Mouse (Mus musculus) hindbrain, embryonic 11.5 days (tissue): ENCODE measurements around the gene Arel1. TPM values are rescaled to one million over a fixed set of nuclear protein-coding genes. Genes with fewer than 3 reads are reported as not detected.

Source experiments
- ATAC-seq: fragments of 200-750 bp; cut with Nextera tagmentation; 2 replicates; pipeline ENCODE4 v1.8.0; 2017; ENCODE audit warnings: mild to moderate bottlenecking, moderate TSS enrichment, moderate library complexity; ENCODE audit not compliant: low FRiP score
- DNase-seq: peaks from one replicate; pipeline ENCODE4 v3.0.0-alpha.2; 2015; ENCODE audit warnings: low spot score
- H3K27ac ChIP-seq: fragments of 300-500 bp; sonication (generic); 2 replicates; pipeline ENCODE4 v1.5.1; 2014; ENCODE audit warnings: mild to moderate bottlenecking, low read depth, low read length
- H3K27me3 ChIP-seq: fragments of 300-500 bp; sonication (generic); 2 replicates; pipeline ENCODE4 v1.6.1; 2014; ENCODE audit warnings: mild to moderate bottlenecking, low read length, moderate library complexity, mixed read lengths; ENCODE audit not compliant: control insufficient read depth, insufficient read depth
- H3K36me3 ChIP-seq: fragments of 300-500 bp; sonication (generic); 2 replicates; pipeline ENCODE4 v1.6.1; 2014; ENCODE audit warnings: mild to moderate bottlenecking, low read length, moderate library complexity, mixed read lengths; ENCODE audit not compliant: control insufficient read depth, insufficient read depth
- H3K4me1 ChIP-seq: fragments of 300-500 bp; sonication (generic); replicated peaks from 2 replicates; pipeline ENCODE4 v1.6.1; 2014; ENCODE audit warnings: low read length, mixed read lengths; ENCODE audit not compliant: control insufficient read depth, insufficient read depth
- H3K4me2 ChIP-seq: fragments of 300-500 bp; sonication (generic); replicated peaks from 2 replicates; pipeline ENCODE4 v1.6.1; 2014; ENCODE audit warnings: mild to moderate bottlenecking, low read depth, low read length
- H3K4me3 ChIP-seq: fragments of 300-500 bp; sonication (generic); 2 replicates; pipeline ENCODE4 v1.5.1; 2014; ENCODE audit warnings: low read depth, low read length
- H3K9ac ChIP-seq: fragments of 300-500 bp; sonication (generic); 2 replicates; pipeline ENCODE4 v1.6.1; 2014; ENCODE audit warnings: low read depth, low read length
- H3K9me3 ChIP-seq: fragments of 300-500 bp; sonication (generic); 2 replicates; pipeline ENCODE4 v1.6.1; 2016; ENCODE audit warnings: low read length; ENCODE audit not compliant: control insufficient read depth
- WGBS: fragments of 180-500 bp; shearing (Covaris S2); extraction: QIAGEN DNeasy Blood & Tissue Kit; methylation state at CpG from one replicate; pipeline ENCODE4 v1.1.7; 2014; 5-methylcytosine and 5-hydroxymethylcytosine counted together
- polyA plus RNA-seq: library from polyadenylated mRNA; unstranded; fragments of >200 nt; fragmentation: Nextera tagmentation; extraction: Ambion mirVana; gene quantifications from 2 replicates; pipeline ENCODE4 v1.2.1, GENCODE M21; 2014

The Arel1 gene
- polyA plus RNA-seq, 1 experiment from 2014 or later: 21.8 TPM

DNA sequence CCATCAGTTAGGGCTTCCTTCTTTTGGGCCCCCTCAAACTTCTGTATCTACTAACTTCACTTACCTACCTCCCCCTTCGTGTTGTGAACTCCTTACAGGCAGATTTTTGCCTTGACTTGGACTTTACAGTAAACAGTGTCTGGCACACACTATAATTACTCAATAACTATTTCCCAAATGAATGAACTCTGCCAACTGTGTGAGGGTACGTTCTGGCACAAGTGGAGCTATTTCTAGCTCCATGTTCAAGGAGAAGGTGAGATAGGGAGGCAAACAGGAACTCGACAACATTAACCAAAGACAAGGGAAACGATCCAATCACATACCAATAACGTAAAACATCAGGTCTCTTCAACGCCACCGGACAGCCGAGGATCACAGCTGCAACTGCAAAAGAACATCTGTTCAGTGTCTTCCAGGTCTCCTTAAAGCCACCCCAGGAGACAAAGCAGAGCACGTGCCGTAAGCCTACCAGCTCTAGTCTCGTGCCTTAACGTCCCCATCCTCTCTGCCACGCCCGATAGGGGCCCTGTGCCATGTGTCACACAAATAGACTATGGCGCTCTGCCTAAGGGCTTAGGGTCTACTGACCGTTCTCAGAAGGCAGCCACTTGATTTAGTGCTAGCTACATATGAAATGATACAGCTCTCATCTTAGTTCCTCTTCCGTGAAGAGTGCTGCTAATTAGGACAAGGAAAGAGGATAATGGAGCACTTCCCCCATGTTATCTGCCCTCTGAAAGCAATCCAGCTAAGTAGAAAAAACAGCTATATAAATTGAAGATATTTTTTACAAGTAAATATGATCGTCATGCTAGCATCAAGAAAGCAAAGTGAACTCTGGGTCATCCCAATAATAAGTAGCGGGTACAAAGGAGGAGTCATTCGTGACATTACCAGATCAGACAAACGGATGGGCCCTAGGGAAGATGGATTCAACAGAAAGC is 27.4 kb downstream of the Arel1 start:
- ATAC-seq (no peak), DNase-seq (no peak)
- Histone ChIP-seq H3K4me2 (no peak overlapping the region), H3K4me1 (no peaks in the 10 kb centered on the region), H3K27me3 (no peaks in the 10 kb centered on the region), H3K36me3 (peaks cover 5% of the 10 kb centered on the region; the same call in 1 of the 2 replicates), H3K27ac (no peak overlapping the region), H3K4me3 (no peak overlapping the region), H3K9ac (no peak overlapping the region), H3K9me3 (no peaks in the 10 kb centered on the region)
- 95% methylated on average over 21 of the region's 21 CpGs for WGBS

DNA sequence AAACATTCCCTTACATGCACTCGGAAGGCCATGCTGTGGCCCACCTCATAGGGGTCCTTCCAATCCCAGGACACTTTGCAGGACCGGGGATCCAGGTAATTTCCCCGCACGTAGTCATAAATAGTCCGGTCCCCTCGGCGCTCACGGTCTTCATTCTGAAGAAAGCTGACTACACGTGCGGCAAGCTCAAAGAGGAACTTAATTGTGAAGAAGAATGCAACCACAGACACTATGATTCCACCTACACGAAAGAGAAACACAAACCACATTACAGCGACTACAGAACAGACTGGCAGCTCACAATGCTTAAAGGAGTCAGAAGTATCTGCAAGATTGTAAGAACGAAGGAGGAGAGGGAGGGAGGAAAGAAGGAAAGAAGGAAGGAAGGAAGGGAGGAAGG is 29.0 kb downstream of the Arel1 start:
- ATAC-seq: no peak
- H3K9ac ChIP-seq: no peak overlapping the region
- no peak overlapping the region for H3K4me3 ChIP-seq
- no peaks in the 10 kb centered on the region for H3K27me3 ChIP-seq
- no peak overlapping the region for H3K27ac ChIP-seq
- 95% methylated on average over 13 of the region's 13 CpGs for WGBS
- H3K4me1 ChIP-seq: no peaks in the 10 kb centered on the region
- DNase-seq: no peak
- H3K36me3 ChIP-seq: peaks cover 5% of the 10 kb centered on the region; the same call in 1 of the 2 replicates
- no peaks in the 10 kb centered on the region for H3K9me3 ChIP-seq
- no peak overlapping the region for H3K4me2 ChIP-seq

DNA sequence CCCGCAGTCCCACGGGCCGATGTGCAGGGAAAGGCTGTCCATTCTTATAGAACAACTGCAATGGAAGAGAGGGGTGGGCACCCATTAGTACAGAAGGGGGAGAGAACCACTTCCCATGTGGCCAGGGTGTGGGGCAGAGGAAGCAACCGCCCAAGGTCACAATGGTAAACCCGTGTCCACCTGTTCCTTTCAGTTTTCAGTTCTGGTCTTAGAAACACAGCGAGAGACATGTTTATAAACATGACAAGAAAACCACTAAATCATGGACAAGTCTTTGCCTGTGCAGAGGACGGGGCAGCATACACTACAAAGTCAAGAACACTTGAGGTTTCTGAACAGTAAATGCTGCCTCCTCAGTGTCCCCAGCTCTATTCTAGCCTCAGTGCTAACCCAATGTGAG is 30.4 kb downstream of the Arel1 start:
- DNase-seq (no peak), ATAC-seq (no peak)
- Histone ChIP-seq H3K9me3 (no peaks in the 10 kb centered on the region), H3K9ac (no peak overlapping the region), H3K36me3 (peaks cover 5% of the 10 kb centered on the region; the same call in 1 of the 2 replicates), H3K4me3 (no peak overlapping the region), H3K4me1 (no peaks in the 10 kb centered on the region), H3K4me2 (no peak overlapping the region), H3K27me3 (no peaks in the 10 kb centered on the region), H3K27ac (no peak overlapping the region)
- 92% methylated on average over 7 of the region's 7 CpGs for WGBS

DNA sequence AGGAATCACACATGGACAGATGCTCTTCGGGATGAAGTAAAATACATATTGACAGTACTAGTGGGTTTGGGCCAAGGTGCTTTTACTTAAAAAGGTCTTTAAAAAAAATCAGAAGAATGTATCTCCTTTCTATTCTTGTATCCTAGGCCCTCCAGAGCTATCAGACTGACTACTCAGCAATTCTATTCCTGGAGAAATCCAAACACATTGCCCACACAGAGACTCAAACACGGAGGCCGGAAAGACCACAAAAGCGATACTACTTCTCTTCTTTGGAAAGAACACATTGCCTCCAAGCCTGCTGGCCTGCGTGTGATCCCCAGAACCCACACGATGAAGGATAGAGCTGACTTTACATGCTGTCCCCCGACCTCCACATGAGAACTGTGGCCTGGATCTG is 31.6 kb downstream of the Arel1 start:
- no peaks in the 10 kb centered on the region for H3K27me3 ChIP-seq
- no peaks in the 10 kb centered on the region for H3K4me1 ChIP-seq
- H3K27ac ChIP-seq: no peak overlapping the region
- no peak overlapping the region for H3K4me2 ChIP-seq
- H3K9ac ChIP-seq: no peak overlapping the region
- no peak overlapping the region for H3K4me3 ChIP-seq
- no peak for DNase-seq
- H3K36me3 ChIP-seq: peaks cover 5% of the 10 kb centered on the region; the same call in 1 of the 2 replicates
- 95% methylated on average over 7 of the region's 7 CpGs for WGBS
- ATAC-seq: no peak
- H3K9me3 ChIP-seq: no peaks in the 10 kb centered on the region

DNA sequence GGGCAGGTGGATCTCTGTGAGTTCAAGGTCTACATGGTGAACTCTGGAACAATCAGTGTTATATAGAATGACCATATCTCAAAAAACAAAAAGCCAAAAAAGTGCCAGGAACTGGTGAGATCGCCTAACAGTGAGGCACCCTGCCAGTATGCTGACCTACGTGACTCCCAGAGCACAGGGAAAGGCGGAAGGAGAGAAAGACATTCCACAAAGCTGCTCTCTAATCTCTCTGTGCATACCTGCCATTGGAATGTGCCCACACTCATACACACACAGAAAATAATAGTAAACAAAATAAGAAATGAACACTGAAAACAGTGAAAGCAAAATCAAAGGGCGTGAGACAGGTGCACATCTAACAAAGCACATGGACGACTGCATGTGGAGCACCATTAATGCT is 35.4 kb downstream of the Arel1 start:
- peaks cover 5% of the 10 kb centered on the region; the same call in 1 of the 2 replicates for H3K36me3 ChIP-seq
- H3K4me1 ChIP-seq: no peaks in the 10 kb centered on the region
- no peaks in the 10 kb centered on the region for H3K9me3 ChIP-seq
- 91% methylated on average over 5 of the region's 5 CpGs for WGBS
- H3K27ac ChIP-seq: no peak overlapping the region
- no peak overlapping the region for H3K9ac ChIP-seq
- DNase-seq: no peak
- no peak overlapping the region for H3K4me3 ChIP-seq
- H3K4me2 ChIP-seq: no peak overlapping the region
- no peaks in the 10 kb centered on the region for H3K27me3 ChIP-seq
- ATAC-seq: no peak

DNA sequence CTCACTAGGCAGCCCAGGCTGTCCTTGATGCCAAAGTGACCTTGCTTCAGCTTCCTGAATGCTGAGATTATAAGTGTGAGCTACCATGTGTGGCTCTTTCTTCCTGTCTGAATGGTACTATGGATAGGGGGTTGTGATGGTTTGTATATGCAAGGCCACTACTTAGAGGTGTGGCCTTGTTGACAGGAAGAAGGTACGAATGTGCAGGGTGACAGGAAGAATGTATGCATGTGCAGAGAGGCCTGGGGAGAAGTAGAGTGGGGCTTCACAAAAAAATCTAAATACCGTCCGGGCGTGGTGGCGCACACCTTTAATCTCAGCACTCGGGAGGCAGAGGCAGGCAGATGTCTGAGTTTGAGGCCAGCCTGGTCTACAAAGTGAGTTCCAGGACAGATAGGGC is 38.5 kb downstream of the Arel1 start:
- ATAC-seq: no peak
- H3K36me3 ChIP-seq: no peaks in the 10 kb centered on the region
- WGBS: 96% methylated on average over 6 of the region's 6 CpGs

DNA sequence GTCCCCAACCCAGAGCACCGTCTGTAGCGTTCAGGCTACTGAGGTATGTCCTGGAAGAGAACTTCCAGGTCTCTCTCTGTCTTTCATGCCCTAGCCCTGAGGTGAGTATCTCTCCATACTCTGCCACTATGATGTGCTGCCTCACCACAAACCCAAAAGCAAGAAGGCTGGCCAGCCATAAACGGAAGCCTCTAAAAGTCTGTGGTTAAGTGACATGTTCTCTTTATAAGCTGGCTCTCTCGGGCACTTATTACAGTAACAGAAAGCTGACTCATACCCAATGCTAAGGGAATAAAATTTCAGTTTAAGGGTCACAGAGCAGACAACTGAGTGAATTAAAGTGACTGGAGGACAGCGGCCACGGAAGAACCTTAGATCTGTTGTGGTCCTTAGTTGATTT is 44.2 kb downstream of the Arel1 start:
- no peak overlapping the region for H3K9ac ChIP-seq
- H3K27me3 ChIP-seq: no peaks in the 10 kb centered on the region
- no peak overlapping the region for H3K27ac ChIP-seq
- H3K4me3 ChIP-seq: no peak overlapping the region
- no peaks in the 10 kb centered on the region for H3K4me1 ChIP-seq
- H3K4me2 ChIP-seq: no peak overlapping the region
- H3K9me3 ChIP-seq: no peaks in the 10 kb centered on the region
- 91% methylated on average over 6 of the region's 6 CpGs for WGBS
- ATAC-seq: no peak
- H3K36me3 ChIP-seq: no peaks in the 10 kb centered on the region
- no peak for DNase-seq

More for the DNA sequence above, 38.5 kb downstream of the Arel1 start:
- no peak for DNase-seq
- H3K9me3 ChIP-seq: no peaks in the 10 kb centered on the region
- no peak overlapping the region for H3K4me2 ChIP-seq
- H3K27ac ChIP-seq: no peak overlapping the region
- no peak overlapping the region for H3K9ac ChIP-seq
- H3K4me3 ChIP-seq: no peak overlapping the region
- no peaks in the 10 kb centered on the region for H3K27me3 ChIP-seq
- no peaks in the 10 kb centered on the region for H3K4me1 ChIP-seq

DNA sequence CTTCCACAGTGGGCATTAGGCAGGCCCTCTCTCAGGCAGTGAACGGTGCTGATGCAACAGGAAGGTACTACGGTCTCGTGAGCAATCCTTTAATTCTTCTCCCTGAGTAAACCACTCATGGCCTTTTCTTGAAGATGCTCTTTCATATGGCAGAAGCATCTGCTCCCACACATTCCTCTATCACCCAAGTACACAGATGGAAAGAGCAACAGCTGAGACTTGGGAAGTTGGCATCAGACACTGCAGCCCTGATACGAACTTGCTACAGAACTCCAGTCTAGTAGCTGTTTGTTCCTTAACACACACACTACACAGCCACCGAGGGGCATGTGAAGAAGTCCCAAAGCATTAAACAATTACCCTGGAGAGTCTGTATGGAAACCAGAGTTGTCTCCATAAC is 46.4 kb downstream of the Arel1 start:
- H3K4me3 ChIP-seq: no peak overlapping the region
- H3K36me3 ChIP-seq: 0 out of 2 replicates have a peak, but pooled peaks cover 3% of the 10 kb centered on the region
- no peak overlapping the region for H3K4me2 ChIP-seq
- DNase-seq (no peak), ATAC-seq (no peak)
- WGBS: 92% methylated on average over 5 of the region's 5 CpGs
- no peak overlapping the region for H3K9ac ChIP-seq
- H3K4me1 ChIP-seq: no peaks in the 10 kb centered on the region
- H3K9me3 ChIP-seq: no peaks in the 10 kb centered on the region
- H3K27me3 ChIP-seq: no peaks in the 10 kb centered on the region
- no peak overlapping the region for H3K27ac ChIP-seq

DNA sequence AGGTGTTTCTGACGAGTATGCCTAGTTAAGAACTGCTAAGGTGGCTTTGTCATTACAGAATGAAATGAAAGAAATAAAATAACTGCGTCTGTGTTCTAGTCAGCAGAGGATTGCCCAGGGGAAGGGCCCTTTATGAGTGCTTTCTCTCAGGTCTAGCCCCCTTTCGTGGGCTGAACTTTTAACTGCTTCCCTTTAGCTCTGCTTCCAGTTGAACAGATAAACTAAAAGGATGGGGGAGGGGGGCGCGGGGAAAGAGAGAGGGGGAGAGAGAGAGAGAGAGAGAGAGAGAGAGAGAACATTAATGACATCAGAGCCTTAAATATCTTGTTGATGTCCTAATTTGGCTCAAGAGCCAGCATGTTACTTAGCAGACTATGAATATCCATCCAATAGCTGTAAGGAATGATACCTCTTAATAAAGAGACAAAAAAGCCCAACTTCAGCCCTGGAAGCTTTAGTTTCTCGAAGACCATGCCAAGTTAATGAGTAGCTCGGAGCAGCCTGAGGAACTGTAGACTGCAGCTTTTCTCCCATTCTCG is 48.8 kb downstream of the Arel1 start:
- Histone ChIP-seq H3K4me3 (no peak overlapping the region), H3K4me1 (no peaks in the 10 kb centered on the region), H3K9me3 (no peaks in the 10 kb centered on the region), H3K36me3 (0 out of 2 replicates have a peak, but pooled peaks cover 3% of the 10 kb centered on the region), H3K27me3 (no peaks in the 10 kb centered on the region), H3K9ac (no peak overlapping the region), H3K27ac (no peak overlapping the region), H3K4me2 (no peak overlapping the region)
- DNase-seq (no peak), ATAC-seq (no peak)
- WGBS: 55% methylated on average over 8 of the region's 8 CpGs
